Mouse (Mus musculus): ENCODE results near the gene Rhd. TPM values are rescaled to one million over a fixed set of nuclear protein-coding genes. Genes with fewer than 3 reads are reported as not detected.

Gene Rhd
- polyA plus RNA-seq, 1 experiment from 2014 or later = 3.6 TPM

DNA sequence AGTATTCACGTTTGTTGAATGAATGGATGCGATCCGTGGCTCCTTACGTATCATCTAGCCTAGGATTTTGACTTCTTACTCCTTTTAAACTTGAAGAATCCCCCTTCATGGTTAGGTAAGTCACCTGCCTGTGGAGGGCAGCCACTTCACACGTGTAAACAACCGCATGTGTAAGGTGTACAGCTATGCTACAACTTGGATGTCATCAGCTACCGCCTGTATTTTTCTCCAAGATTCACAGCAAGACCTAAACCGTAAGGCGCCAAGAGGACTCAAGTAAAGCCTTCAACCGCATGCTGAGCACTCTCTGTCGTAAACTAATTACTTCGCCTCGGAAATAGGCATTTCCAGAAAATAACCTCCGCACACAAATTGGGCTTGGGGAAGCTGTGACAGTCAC, 12.5 kb upstream of the Rhd start:
- peaks cover 6% of the 10 kb centered on the region; the same call in 1 of the 2 replicates for H3K27me3 ChIP-seq (ENCODE audit: control insufficient read depth, insufficient read depth, low read length)
- H3K4me2 ChIP-seq (ENCODE audit: low read length) = peak overlapping the region; percentile 78
- no peaks in the 10 kb centered on the region for H3K36me3 ChIP-seq (ENCODE audit: control insufficient read depth, insufficient read depth, low read length)
- no peak overlapping the region for H3K27ac ChIP-seq (replicated peaks in 1 of 2; ENCODE audit: control insufficient read depth in 1 of 2, insufficient read depth in 1 of 2, low read depth in 2 of 2, low read length in 2 of 2)
- WGBS = 19% methylated on average over 14 of the region's 14 CpGs
- no peaks in the 10 kb centered on the region for H3K9me3 ChIP-seq (ENCODE audit: control insufficient read depth, low read length)
- peak overlapping the region; percentile 93 for H3K9ac ChIP-seq (ENCODE audit: low read length)
- ATAC-seq (ENCODE audit: insufficient number of reproducible peaks, insufficient read depth, low FRiP score, low read depth) = no peak
- H3K4me3 ChIP-seq (ENCODE audit: control insufficient read depth in 1 of 2, insufficient read depth in 1 of 2, low read depth in 1 of 2, low read length in 2 of 2) = peak overlapping the region; percentile 86 to 92
- peaks cover 3 to 15% of the 10 kb centered on the region in 2 experiments; a peak in 3 of 4 replicates for H3K4me1 ChIP-seq (ENCODE audit: control insufficient read depth in 2 of 2, insufficient read depth in 2 of 2, low read length in 2 of 2)

DNA sequence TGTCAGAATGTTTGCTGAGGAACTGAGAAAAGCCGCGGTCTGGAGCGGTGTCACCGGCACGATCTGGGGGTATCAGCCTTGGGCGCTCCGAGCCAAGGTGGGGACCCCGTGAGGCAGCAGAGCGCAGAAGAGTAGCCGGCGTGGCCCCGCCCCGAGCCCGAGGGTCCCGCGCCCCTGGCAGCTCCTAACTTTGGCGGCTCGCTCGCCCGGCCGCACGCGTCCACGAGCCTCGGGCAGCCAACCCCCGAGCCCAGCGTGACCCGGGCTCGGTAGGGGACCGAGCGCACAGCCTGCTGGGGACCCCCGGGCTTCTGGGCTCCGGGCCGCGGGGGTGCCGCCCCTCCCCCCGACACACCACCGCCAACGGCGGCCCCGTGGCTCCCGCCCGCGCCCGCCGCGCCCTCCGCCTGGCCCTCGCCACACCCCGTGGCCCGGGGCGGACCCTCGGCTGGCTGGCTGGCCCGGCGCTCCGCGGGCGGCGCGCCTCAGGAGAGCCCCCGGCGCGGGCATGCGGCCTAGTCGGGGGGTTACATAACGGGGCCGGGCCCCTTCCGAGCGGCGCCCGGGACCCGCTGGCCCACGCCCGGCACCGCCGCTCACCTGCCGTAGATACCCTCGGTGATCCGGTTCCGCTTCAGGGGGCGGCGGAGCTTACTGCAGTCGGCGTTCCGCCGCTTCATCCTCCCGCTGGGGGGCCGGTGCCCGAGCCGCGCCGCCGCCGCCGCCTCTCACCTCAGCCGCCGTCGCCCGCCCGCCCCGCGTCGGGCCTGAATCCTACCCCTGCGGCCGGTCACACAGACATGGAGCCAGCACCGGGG, 11.7 kb upstream of the Rhd start:
- peak; percentile 52 for ATAC-seq (ENCODE audit: insufficient number of reproducible peaks, insufficient read depth, low FRiP score, low read depth)
- peak overlapping the region; percentile 55 to 86 for H3K27ac ChIP-seq (replicated peaks in 1 of 2; ENCODE audit: control insufficient read depth in 1 of 2, insufficient read depth in 1 of 2, low read depth in 2 of 2, low read length in 2 of 2)
- H3K27me3 ChIP-seq (ENCODE audit: control insufficient read depth, insufficient read depth, low read length) = peaks cover 6% of the 10 kb centered on the region; the same call in 1 of the 2 replicates
- peak overlapping the region; percentile 78 for H3K4me2 ChIP-seq (ENCODE audit: low read length)
- 1% methylated on average over 95 of the region's 106 CpGs for WGBS
- peak overlapping the region; percentile 93 for H3K9ac ChIP-seq (ENCODE audit: low read length)
- H3K4me1 ChIP-seq (ENCODE audit: control insufficient read depth in 2 of 2, insufficient read depth in 2 of 2, low read length in 2 of 2) = peaks cover 3 to 13% of the 10 kb centered on the region in 2 experiments; a peak in 3 of 4 replicates
- H3K4me3 ChIP-seq (ENCODE audit: control insufficient read depth in 1 of 2, insufficient read depth in 1 of 2, low read depth in 1 of 2, low read length in 2 of 2) = peak overlapping the region; percentile 86 to 92
- no peaks in the 10 kb centered on the region for H3K36me3 ChIP-seq (ENCODE audit: control insufficient read depth, insufficient read depth, low read length)
- no peaks in the 10 kb centered on the region for H3K9me3 ChIP-seq (ENCODE audit: control insufficient read depth, low read length)

DNA sequence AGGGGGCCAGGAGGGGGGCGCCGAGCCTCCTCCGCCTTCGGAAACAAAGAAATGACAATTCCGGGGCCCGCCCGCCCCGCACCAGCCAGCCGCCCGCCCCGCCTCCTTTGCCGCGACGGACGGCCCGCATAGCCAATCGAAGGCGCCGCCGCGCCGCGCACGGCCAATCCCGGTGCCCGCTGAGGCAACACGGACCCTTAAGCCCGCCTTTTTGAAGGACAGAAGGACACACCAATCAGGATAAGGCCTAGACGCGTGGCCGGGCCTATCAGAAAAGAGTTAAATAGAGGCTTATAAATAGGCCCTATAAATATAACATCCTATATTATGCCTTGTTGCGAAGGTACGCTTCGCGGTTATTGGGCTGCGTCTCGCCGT, 11.1 kb upstream of the Rhd start, which contains the start of gene Maco1:
TSS of gene Maco1 (minus strand) at position 87 of the 378 bp plus-strand sequence.
- under 1% methylated on average over 37 of the region's 38 CpGs for WGBS
- no peaks in the 10 kb centered on the region for H3K36me3 ChIP-seq (ENCODE audit: control insufficient read depth, insufficient read depth, low read length)
- H3K27me3 ChIP-seq (ENCODE audit: control insufficient read depth, insufficient read depth, low read length) = peaks cover 6% of the 10 kb centered on the region; the same call in 1 of the 2 replicates
- peaks cover 3 to 8% of the 10 kb centered on the region in 2 experiments; a peak in 3 of 4 replicates for H3K4me1 ChIP-seq (ENCODE audit: control insufficient read depth in 2 of 2, insufficient read depth in 2 of 2, low read length in 2 of 2)
- peak within 1 kb of the TSS; percentile 78 for H3K4me2 ChIP-seq (ENCODE audit: low read length)
- H3K27ac ChIP-seq (replicated peaks in 1 of 2; ENCODE audit: control insufficient read depth in 1 of 2, insufficient read depth in 1 of 2, low read depth in 2 of 2, low read length in 2 of 2) = peak within 1 kb of the TSS; percentile 84 to 86
- ATAC-seq (ENCODE audit: insufficient number of reproducible peaks, insufficient read depth, low FRiP score, low read depth) = peak; percentile 97
- peak within 1 kb of the TSS; percentile 93 for H3K9ac ChIP-seq (ENCODE audit: low read length)
- peak within 1 kb of the TSS; percentile 86 to 92 for H3K4me3 ChIP-seq (ENCODE audit: control insufficient read depth in 1 of 2, insufficient read depth in 1 of 2, low read depth in 1 of 2, low read length in 2 of 2)
- no peaks in the 10 kb centered on the region for H3K9me3 ChIP-seq (ENCODE audit: control insufficient read depth, low read length)

DNA sequence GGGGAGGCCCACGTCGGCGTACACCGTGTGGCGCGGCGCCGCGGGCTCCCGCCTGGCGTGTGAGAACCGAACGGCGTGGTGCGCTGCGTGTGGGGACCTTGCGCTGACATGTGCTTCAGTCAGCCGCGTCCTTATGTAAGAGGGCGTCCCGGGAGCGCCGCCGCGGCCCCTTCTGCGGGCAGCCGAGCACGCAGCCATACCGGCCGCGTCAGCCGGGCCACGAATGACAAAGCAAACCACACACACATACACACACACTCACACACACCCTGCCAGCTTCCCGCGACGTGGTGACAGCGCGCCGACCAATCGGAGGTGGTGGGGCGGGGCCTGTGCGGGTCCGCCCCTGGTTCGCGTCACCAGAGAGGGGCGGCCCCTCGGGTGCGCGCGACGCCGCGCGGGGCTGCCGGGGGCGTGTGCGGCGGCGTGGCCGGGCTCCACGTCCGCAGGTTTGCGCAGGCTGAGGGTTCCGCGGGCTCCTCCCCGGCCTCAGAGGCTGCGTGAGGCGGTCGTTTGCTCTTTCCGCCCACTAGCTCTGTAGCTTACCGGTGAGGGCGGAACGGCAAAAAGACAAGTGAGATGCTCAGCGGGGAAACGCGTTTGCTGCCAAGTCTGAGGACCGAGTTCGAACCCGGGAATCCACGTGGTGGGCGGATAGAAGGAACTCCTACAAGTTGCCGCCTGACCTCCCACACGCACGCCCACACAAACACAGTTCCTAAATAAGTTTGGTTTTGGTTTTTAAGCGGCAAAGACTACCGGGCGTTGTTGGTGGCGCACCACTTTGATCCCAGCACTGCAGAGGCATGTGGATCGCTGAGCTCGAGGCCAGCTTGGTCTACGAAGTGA, 10.5 kb upstream of the Rhd start:
- Histone ChIP-seq H3K27me3 (ENCODE audit: control insufficient read depth, insufficient read depth, low read length) (peaks cover 6% of the 10 kb centered on the region; the same call in 1 of the 2 replicates), H3K4me1 (ENCODE audit: control insufficient read depth in 2 of 2, insufficient read depth in 2 of 2, low read length in 2 of 2) (peaks cover 3 to 7% of the 10 kb centered on the region in 2 experiments; a peak in 3 of 4 replicates), H3K9ac (ENCODE audit: low read length) (peak overlapping the region; percentile 71), H3K4me2 (ENCODE audit: low read length) (peak overlapping the region; percentile 69), H3K36me3 (ENCODE audit: control insufficient read depth, insufficient read depth, low read length) (no peaks in the 10 kb centered on the region), H3K27ac (replicated peaks in 1 of 2; ENCODE audit: control insufficient read depth in 1 of 2, insufficient read depth in 1 of 2, low read depth in 2 of 2, low read length in 2 of 2) (peak overlapping the region; percentile 83 to 84), H3K9me3 (ENCODE audit: control insufficient read depth, low read length) (no peaks in the 10 kb centered on the region), H3K4me3 (ENCODE audit: control insufficient read depth in 1 of 2, insufficient read depth in 1 of 2, low read depth in 1 of 2, low read length in 2 of 2) (peak overlapping the region; percentile 86 to 88)
- 1% methylated on average over 88 of the region's 91 CpGs for WGBS
- peak; percentile 92 for ATAC-seq (ENCODE audit: insufficient number of reproducible peaks, insufficient read depth, low FRiP score, low read depth)

DNA sequence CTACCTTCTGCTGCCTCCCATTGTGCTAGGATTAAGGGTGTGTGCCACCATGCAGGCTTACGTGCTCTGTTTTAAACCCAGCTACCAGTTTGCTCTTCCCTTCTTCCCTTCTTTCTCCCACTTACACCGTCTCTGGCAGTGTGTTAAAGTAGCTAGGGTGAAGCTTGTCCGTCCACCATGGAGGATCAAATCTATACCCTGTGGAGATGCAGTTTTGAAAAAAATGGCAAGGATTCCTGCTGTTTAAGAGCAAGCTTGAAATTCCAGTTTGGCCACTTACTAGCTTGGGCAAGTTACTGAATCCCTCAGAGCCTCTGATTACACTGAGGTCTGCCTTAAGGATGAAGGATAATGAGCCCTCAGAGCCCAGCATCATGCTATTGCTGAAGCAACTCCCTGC, 9.0 kb upstream of the Rhd start:
- Histone ChIP-seq H3K9me3 (ENCODE audit: control insufficient read depth, low read length) (no peaks in the 10 kb centered on the region), H3K27ac (replicated peaks in 1 of 2; ENCODE audit: control insufficient read depth in 1 of 2, insufficient read depth in 1 of 2, low read depth in 2 of 2, low read length in 2 of 2) (no peak overlapping the region), H3K9ac (ENCODE audit: low read length) (no peak overlapping the region), H3K4me1 (ENCODE audit: control insufficient read depth in 2 of 2, insufficient read depth in 2 of 2, low read length in 2 of 2) (peaks cover 3 to 7% of the 10 kb centered on the region in 2 experiments; a peak in 3 of 4 replicates), H3K4me3 (ENCODE audit: control insufficient read depth in 1 of 2, insufficient read depth in 1 of 2, low read depth in 1 of 2, low read length in 2 of 2) (no peak overlapping the region), H3K4me2 (ENCODE audit: low read length) (no peak overlapping the region), H3K27me3 (ENCODE audit: control insufficient read depth, insufficient read depth, low read length) (peaks cover 6% of the 10 kb centered on the region; the same call in 1 of the 2 replicates), H3K36me3 (ENCODE audit: control insufficient read depth, insufficient read depth, low read length) (no peaks in the 10 kb centered on the region)
- no peak for ATAC-seq (ENCODE audit: insufficient number of reproducible peaks, insufficient read depth, low FRiP score, low read depth)
- 56% methylated on average over 3 of the region's 3 CpGs for WGBS

DNA sequence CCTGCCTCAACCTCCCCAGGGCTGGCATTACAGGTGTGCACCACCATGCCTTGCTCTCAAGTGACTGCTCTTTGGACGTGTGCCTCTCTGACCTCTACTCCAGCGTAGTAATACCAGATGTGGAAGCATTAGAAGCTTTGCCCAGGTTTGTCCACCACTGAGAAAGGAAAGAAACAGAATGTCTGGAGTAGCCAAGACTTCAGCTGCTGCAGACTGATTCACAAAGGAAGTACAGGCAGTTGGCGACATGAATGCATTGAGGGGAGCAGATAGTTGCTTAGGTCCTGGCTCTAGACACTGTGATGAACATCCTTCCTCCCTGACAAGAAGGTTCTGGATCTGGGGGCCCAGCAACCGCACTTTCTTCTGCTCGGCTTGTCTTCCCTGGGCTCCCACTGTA, 8.3 kb upstream of the Rhd start:
- H3K27me3 ChIP-seq (ENCODE audit: control insufficient read depth, insufficient read depth, low read length) = peaks cover 6% of the 10 kb centered on the region; the same call in 1 of the 2 replicates
- 46% methylated on average over 5 of the region's 5 CpGs for WGBS
- H3K36me3 ChIP-seq (ENCODE audit: control insufficient read depth, insufficient read depth, low read length) = no peaks in the 10 kb centered on the region
- H3K4me2 ChIP-seq (ENCODE audit: low read length) = no peak overlapping the region
- no peak overlapping the region for H3K4me3 ChIP-seq (ENCODE audit: control insufficient read depth in 1 of 2, insufficient read depth in 1 of 2, low read depth in 1 of 2, low read length in 2 of 2)
- H3K27ac ChIP-seq (replicated peaks in 1 of 2; ENCODE audit: control insufficient read depth in 1 of 2, insufficient read depth in 1 of 2, low read depth in 2 of 2, low read length in 2 of 2) = no peak overlapping the region
- no peak for ATAC-seq (ENCODE audit: insufficient number of reproducible peaks, insufficient read depth, low FRiP score, low read depth)
- no peaks in the 10 kb centered on the region for H3K9me3 ChIP-seq (ENCODE audit: control insufficient read depth, low read length)
- peaks cover 2 to 7% of the 10 kb centered on the region in 2 experiments; a peak in 2 of 4 replicates for H3K4me1 ChIP-seq (ENCODE audit: control insufficient read depth in 2 of 2, insufficient read depth in 2 of 2, low read length in 2 of 2)
- no peak overlapping the region for H3K9ac ChIP-seq (ENCODE audit: low read length)

DNA sequence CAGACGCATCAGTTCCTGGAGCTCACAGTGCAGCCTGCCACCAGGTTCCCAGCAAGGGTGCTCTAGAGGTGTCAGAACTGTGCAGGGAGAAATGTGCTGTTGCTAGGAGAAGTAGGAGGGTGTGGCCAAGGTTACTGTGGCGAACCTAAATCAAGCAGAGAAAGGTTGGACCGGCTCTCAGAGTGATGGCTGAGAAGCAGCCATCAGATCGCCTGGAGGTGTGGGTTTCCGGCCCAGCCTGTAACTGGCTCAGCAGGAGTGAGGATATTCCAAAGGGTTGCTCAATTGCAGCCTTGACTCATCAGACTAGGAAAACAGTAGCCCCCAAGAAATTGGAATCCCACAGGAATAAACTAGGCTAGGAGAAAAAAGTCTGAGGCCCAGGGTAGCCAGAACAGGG, 7.8 kb upstream of the Rhd start:
- no peaks in the 10 kb centered on the region for H3K36me3 ChIP-seq (ENCODE audit: control insufficient read depth, insufficient read depth, low read length)
- peaks cover 2 to 6% of the 10 kb centered on the region in 2 experiments; a peak in 2 of 4 replicates for H3K4me1 ChIP-seq (ENCODE audit: control insufficient read depth in 2 of 2, insufficient read depth in 2 of 2, low read length in 2 of 2)
- no peaks in the 10 kb centered on the region for H3K9me3 ChIP-seq (ENCODE audit: control insufficient read depth, low read length)
- no peak overlapping the region for H3K4me2 ChIP-seq (ENCODE audit: low read length)
- no peak for ATAC-seq (ENCODE audit: insufficient number of reproducible peaks, insufficient read depth, low FRiP score, low read depth)
- H3K9ac ChIP-seq (ENCODE audit: low read length) = no peak overlapping the region
- WGBS = 29% methylated on average over 5 of the region's 5 CpGs
- H3K27me3 ChIP-seq (ENCODE audit: control insufficient read depth, insufficient read depth, low read length) = peaks cover 6% of the 10 kb centered on the region; the same call in 1 of the 2 replicates
- H3K4me3 ChIP-seq (ENCODE audit: control insufficient read depth in 1 of 2, insufficient read depth in 1 of 2, low read depth in 1 of 2, low read length in 2 of 2) = no peak overlapping the region
- no peak overlapping the region for H3K27ac ChIP-seq (replicated peaks in 1 of 2; ENCODE audit: control insufficient read depth in 1 of 2, insufficient read depth in 1 of 2, low read depth in 2 of 2, low read length in 2 of 2)
